Mouse (Mus musculus): ENCODE measurements around the gene Rab4a. TPM values are rescaled to one million over a fixed set of nuclear protein-coding genes. Genes with fewer than 3 reads are reported as not detected.

The Rab4a gene
- polyA plus RNA-seq, 1 experiment from 2014 or later: 34.1 TPM

DNA sequence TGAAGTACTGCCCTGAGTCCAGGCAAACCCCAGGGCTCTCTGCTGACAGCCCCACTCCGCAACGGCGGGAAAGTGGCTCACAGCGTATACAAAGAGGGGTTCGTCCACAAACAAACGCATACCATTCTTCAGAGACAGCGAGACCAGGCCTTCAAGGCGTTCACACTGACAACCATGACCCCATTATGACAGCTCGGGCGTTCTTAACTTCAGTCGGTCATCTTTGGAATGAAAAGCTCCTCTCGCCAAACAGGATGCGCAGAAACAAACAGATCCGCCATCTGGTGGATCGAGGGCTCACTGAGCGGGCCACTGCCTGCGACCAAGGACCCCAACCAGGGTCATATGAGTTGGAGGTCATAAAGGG is 52.8 kb downstream of the Rab4a start:
- ChIA-PET POLR2A (interaction anchor here (0.8 to 1.1 kb wide), 2 partner anchors 8 to 9 kb away, joined by 4 to 5 read pairs; no protein-coding TSS in a partner anchor), CTCF (no interaction called here)
- peaks cover 8% of the 10 kb centered on the region for H3K27me3 ChIP-seq
- in situ Hi-C loops (cut with MboI; ENCODE audit: low pct_unique_long_range_greater_than_20kb): no loop called here
- no peak for TF ChIP-seq CTCF (IDR thresholded peaks at IDR 0.05)
- no peak for ATAC-seq
- DNase-seq (ENCODE audit: low read depth, low spot score): no peak

DNA sequence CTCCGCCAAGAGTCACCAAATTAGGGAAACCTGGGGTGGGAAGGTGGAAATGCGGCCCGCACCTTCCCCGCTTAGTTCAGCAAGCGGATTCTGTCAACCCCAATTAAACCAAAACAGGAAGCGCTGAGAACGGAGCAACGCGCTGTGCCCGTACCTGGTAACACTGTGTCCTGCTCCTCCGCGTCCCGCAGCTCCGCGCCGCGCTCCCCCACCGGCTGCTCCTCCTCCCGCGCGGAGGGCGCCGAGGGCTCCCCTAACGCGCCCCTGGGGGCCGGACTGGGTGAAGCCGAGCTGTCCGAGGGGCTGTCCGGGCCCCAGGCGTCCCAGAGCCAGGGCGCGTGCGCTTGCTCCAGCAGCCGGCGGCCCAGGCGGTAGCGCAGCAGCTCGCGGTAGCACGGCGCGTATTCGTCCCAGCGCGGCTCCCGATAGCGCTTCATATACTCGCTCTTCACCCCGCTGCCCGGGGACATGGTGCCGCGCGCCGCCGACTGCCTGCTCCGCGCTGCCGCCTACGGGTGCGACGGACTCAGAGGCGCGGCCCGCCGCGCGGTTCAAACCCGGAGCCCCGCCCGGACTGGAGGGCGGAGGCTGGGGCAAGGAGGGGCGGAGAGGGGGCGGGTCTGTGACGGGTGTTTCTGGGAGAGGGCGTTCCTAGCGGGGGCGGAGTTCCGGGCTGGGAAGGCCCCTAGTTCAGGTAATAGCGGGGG is 53.3 kb downstream of the Rab4a start:
- POLR2A ChIA-PET: interaction anchor here (0.8 to 1.1 kb wide), 2 partner anchors 8 to 9 kb away, joined by 4 to 5 read pairs; no protein-coding TSS in a partner anchor
- in situ Hi-C loops (cut with MboI; ENCODE audit: low pct_unique_long_range_greater_than_20kb): no loop called here
- DNase-seq (ENCODE audit: low read depth, low spot score) (peak; percentile 44), ATAC-seq (peak; percentile 81)
- CTCF ChIA-PET: no interaction called here
- peaks cover 10% of the 10 kb centered on the region for H3K27me3 ChIP-seq
- peak; percentile 62 for TF ChIP-seq CTCF (IDR thresholded peaks at IDR 0.05)

DNA sequence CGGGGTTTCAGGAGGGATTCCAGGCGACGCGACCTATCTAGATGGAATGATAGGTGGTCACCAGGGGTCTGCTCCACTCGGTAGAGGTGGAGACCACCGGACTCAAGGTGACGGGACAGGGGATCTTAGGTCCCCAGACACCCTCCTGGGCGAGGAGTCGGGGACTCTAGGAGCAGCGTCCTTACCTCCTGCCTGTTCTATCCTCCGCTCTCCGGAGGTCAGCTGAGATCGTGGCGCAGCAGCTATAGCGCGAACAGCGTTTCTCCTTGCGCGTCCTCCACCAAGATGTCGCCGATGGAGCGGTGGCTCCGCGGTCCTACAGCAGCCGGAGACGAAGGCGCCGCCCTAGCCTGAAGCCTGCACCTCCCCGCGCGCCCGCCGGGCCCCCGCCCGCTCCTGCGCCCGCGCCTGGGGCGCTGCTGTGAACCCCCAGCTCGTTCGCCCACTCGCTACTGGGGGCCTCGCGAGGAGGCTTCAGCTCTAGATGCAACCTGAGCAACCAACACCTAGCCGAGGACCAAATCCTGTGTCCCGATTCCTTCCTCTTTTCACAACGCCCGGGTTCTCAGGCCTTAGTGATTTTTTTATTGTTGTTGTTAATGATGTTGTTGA is 54.0 kb downstream of the Rab4a start, which contains the start of gene Ccsap:
TSS of gene Ccsap (minus strand) at position 562 of the 612 bp plus-strand sequence.
- H3K27me3 ChIP-seq: peaks cover 12% of the 10 kb centered on the region
- DNase-seq (ENCODE audit: low read depth, low spot score): no peak
- in situ Hi-C loops (cut with MboI; ENCODE audit: low pct_unique_long_range_greater_than_20kb): no loop called here
- POLR2A ChIA-PET: no interaction called here
- peak; percentile 51 for ATAC-seq
- CTCF ChIA-PET: no interaction called here
- TF ChIP-seq CTCF (IDR thresholded peaks at IDR 0.05): no peak

DNA sequence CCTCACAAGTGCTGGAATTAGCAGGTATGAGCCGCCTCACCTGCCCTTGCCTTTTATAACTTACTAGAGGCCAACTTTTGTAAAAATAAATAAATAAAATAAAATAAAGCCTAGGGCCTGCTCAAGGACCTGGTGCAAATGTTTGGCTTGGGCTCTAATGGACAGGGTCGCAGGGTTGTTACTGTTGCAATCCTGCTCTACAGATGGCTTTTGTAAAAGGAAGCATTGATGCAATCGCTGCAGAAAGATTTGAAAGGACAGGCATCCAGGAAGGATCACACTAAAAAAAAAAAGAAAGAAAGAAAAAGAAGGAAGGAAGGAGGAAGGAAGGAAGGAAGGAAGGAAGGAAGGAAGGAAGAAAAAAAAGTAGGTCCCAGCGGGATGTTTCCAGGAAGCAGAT is 54.6 kb downstream of the Rab4a start:
- peaks cover 17% of the 10 kb centered on the region for H3K27me3 ChIP-seq
- ATAC-seq (no peak), DNase-seq (ENCODE audit: low read depth, low spot score) (no peak)
- CTCF ChIA-PET: no interaction called here
- in situ Hi-C loops (cut with MboI; ENCODE audit: low pct_unique_long_range_greater_than_20kb): no loop called here
- POLR2A ChIA-PET: no interaction called here
- TF ChIP-seq CTCF (IDR thresholded peaks at IDR 0.05): no peak

DNA sequence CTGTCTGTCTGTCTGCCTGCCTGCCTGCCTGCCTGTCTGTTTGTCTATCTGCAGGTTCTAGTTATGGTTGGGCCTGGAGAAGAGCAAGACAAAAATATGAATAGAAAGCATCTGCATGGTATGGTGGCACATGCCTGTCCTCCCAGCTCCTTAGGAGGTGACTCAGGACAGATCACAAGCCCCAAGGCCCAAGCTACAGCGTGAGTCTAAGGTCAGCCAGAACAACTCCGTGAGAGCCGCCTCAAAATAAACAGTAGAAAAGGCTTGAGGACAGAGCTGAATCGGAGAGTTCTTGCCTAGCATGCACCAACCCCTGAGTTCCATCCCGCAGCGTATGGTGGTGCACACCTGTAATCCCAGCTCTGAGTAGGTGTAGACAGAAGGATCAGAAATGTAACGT is 60.0 kb downstream of the Rab4a start:
- CTCF ChIA-PET: no interaction called here

DNA sequence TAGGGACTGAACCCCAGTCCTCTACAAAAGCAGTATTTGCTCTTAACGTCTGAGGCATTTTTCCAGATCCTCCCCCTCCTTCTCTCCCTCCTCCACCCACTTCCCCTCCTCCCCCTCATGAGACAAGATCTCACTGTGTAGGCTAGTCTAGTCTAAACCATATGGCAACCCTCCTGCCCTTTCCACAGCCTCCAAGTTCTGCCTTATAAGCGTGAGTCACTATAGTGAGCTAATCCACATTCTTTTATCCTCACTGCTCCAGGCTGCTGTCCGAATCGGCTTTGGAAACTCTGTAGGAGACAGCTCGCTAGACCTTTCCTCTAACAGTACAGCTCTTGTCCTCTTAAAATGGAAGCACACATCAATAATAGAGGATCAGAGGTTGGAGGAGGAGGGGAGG is 61.2 kb downstream of the Rab4a start:
- in situ Hi-C loops (cut with MboI; ENCODE audit: low pct_unique_long_range_greater_than_20kb): no loop called here
- ATAC-seq (peak; percentile 51), DNase-seq (ENCODE audit: low read depth, low spot score) (peak; percentile 17)
- no peak for TF ChIP-seq CTCF (IDR thresholded peaks at IDR 0.05)
- H3K27me3 ChIP-seq: peaks cover 17% of the 10 kb centered on the region
- CTCF ChIA-PET: interaction anchor here (0.8 to 1.4 kb wide), 4 partner anchors 19 to 87 kb away, joined by 3 read pairs; no protein-coding TSS in a partner anchor
- POLR2A ChIA-PET: interaction anchor here (0.7 to 1.0 kb wide), 3 partner anchors 8 to 164 kb away, joined by 3 to 5 read pairs (median 4); no protein-coding TSS in a partner anchor

More for the DNA sequence above, 60.0 kb downstream of the Rab4a start:
- no peak for DNase-seq (ENCODE audit: low read depth, low spot score)
- in situ Hi-C loops (cut with MboI; ENCODE audit: low pct_unique_long_range_greater_than_20kb): no loop called here
- no peak for TF ChIP-seq CTCF (IDR thresholded peaks at IDR 0.05)
- peaks cover 17% of the 10 kb centered on the region for H3K27me3 ChIP-seq
- POLR2A ChIA-PET: no interaction called here
- ATAC-seq: no peak

DNA sequence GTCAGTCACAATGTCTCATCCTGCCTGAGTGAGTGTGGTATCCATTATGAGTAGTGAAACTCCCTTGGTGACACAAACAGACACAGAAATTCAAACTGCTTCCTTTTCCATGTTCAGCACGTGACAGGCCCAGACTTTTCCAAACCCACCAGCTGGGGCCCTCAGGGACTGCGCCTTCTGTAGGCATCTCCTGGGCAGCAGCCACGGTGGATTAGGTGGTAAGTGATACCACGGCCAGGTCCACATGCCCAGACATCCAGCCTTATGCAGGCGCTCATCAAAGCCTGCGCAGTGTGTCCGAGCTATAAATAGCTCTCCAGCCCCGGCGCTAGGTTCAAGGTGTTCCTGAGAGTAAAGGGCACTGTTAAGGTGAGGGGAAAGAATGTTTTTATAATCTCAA is 66.3 kb downstream of the Rab4a start:
- no peaks in the 10 kb centered on the region for H3K27me3 ChIP-seq
- ATAC-seq (no peak), DNase-seq (ENCODE audit: low read depth, low spot score) (no peak)
- ChIA-PET CTCF (interaction anchor here (1.2 kb wide), 1 partner anchor 82 kb away, joined by 3 read pairs; no protein-coding TSS in a partner anchor), POLR2A (no interaction called here)
- TF ChIP-seq CTCF (IDR thresholded peaks at IDR 0.05): no peak
- in situ Hi-C loops (cut with MboI; ENCODE audit: low pct_unique_long_range_greater_than_20kb): no loop called here

DNA sequence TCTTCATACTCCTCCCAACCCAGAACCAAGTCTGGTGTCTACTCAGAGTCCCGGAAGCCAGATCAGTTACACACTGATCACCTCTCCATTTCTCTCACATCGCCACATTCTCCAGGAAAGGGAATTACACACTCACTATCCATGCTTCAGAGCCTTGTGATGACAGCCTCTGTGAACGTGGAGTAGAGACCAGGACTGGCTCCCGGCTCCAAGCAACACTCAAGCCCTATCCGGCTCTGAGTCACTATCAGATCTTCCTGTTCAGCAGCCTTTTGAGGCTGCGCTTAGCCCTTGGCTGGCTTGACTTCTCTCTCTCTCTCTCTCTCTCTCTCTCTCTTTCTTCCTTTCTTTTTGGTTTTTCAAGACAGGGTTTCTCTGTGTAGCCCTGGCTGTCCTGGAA is 67.6 kb downstream of the Rab4a start:
- ChIA-PET CTCF (no interaction called here), POLR2A (no interaction called here)
- no peak for TF ChIP-seq CTCF (IDR thresholded peaks at IDR 0.05)
- ATAC-seq (no peak), DNase-seq (ENCODE audit: low read depth, low spot score) (no peak)
- no peaks in the 10 kb centered on the region for H3K27me3 ChIP-seq
- in situ Hi-C loops (cut with MboI; ENCODE audit: low pct_unique_long_range_greater_than_20kb): no loop called here

DNA sequence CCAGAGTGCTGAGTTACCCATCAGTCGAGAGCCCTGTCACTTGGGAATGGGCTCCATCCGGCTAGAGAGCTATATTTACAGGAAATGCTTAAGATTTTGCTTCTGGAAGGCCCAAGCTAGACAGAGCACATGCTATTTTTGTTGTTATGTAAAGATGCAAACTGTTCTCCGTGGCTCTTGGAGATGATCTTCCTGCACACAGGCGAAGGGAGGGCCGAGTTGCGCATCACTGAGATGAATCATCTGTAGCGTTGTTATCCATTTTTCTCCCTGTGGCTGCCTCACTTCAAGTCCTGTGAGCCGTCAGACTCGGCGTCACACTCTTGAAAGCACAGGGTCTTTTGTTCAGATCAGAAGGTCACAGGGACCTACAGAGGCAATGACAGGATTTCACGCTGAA is 68.5 kb downstream of the Rab4a start:
- ATAC-seq (no peak), DNase-seq (ENCODE audit: low read depth, low spot score) (no peak)
- ChIA-PET POLR2A (no interaction called here), CTCF (no interaction called here)
- no peak for TF ChIP-seq CTCF (IDR thresholded peaks at IDR 0.05)
- H3K27me3 ChIP-seq: no peaks in the 10 kb centered on the region
- in situ Hi-C loops (cut with MboI; ENCODE audit: low pct_unique_long_range_greater_than_20kb): no loop called here

DNA sequence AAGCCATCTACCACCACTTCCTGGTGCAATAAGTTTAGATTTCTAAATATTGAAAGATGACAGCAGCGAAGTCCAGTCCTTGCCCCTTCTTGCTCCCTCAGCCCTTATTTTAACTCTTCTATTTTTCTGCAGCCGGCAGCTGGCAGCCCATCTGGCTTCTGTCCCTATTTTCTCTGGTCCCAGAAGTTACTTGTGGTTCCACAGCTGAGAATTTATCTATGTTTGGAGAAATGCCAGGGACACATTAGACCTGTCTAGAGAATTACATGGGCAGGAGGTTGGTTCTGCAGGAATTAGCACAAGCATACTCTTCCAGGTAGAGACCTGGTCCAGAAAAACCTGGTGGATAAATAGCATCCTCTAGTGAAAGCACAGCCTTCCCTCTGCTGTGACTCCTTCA is 72.1 kb downstream of the Rab4a start:
- ATAC-seq (no peak), DNase-seq (ENCODE audit: low read depth, low spot score) (no peak)
- CTCF ChIA-PET: no interaction called here
- in situ Hi-C loops (cut with MboI; ENCODE audit: low pct_unique_long_range_greater_than_20kb): no loop called here
- no peak for TF ChIP-seq CTCF (IDR thresholded peaks at IDR 0.05)
- H3K27me3 ChIP-seq: no peaks in the 10 kb centered on the region
- POLR2A ChIA-PET: no interaction called here

DNA sequence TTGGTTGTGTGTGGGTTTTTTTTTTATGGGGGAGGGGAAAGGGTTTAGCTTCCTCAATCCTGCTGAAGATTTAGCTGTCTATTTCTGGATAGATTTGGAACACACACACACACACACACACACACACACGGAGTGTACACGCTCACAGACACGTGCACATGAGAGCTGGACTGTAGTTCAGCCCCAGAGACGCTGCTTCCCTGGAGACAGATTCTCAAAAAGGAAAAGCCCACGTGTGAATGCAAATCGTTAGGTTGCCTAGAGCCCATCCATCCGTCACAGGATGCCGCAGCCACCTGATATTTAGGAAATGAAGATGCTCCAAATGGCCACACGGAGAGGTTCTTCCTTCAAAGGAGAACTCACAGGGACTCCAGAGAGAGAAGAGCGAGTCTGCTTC is 74.5 kb downstream of the Rab4a start:
- TF ChIP-seq CTCF (IDR thresholded peaks at IDR 0.05): no peak
- no peaks in the 10 kb centered on the region for H3K27me3 ChIP-seq
- in situ Hi-C loops (cut with MboI; ENCODE audit: low pct_unique_long_range_greater_than_20kb): no loop called here
- CTCF ChIA-PET: interaction anchor here (1.2 kb wide), 1 partner anchor 45 kb away, joined by 3 read pairs; no protein-coding TSS in a partner anchor
- POLR2A ChIA-PET: interaction anchor here (0.6 kb wide), 1 partner anchor 912 kb away, joined by 3 read pairs; no protein-coding TSS in a partner anchor
- ATAC-seq (no peak), DNase-seq (ENCODE audit: low read depth, low spot score) (no peak)

Measured in Patski (cell line).